Mouse (Mus musculus) ES-Bruce4 (cell line): ENCODE results near the gene Spata13. TPM values are rescaled to one million over a fixed set of nuclear protein-coding genes. Genes with fewer than 3 reads are reported as not detected.

ENCODE experiments used
- H3K27ac ChIP-seq: 2 replicates; pipeline ENCODE4 v1.5.1; 2012; ENCODE audit warnings: low read length, inconsistent platforms; ENCODE audit not compliant: insufficient read depth
- H3K27me3 ChIP-seq: 2 replicates; pipeline ENCODE4 v1.6.1; 2012; ENCODE audit warnings: mild to moderate bottlenecking, low read length, inconsistent platforms; ENCODE audit not compliant: control insufficient read depth, poor library complexity, insufficient read depth, severe bottlenecking
- H3K36me3 ChIP-seq: 2 replicates; pipeline ENCODE4 v1.6.1; 2012; ENCODE audit warnings: inconsistent platforms, mild to moderate bottlenecking, low read length, moderate library complexity; ENCODE audit not compliant: control insufficient read depth, poor library complexity, insufficient read depth, severe bottlenecking
- H3K4me1 ChIP-seq: one replicate; pipeline ENCODE4 v1.8.1; 2011; ENCODE audit warnings: low read length; ENCODE audit not compliant: control insufficient read depth, insufficient read depth
- H3K4me3 ChIP-seq: 2 replicates; pipeline ENCODE4 v1.5.1; 2011; ENCODE audit warnings: low read depth, mild to moderate bottlenecking, low read length
- H3K9ac ChIP-seq: 2 replicates; pipeline ENCODE4 v1.6.1; 2012; ENCODE audit warnings: low read depth, mild to moderate bottlenecking, inconsistent platforms; ENCODE audit not compliant: poor library complexity, severe bottlenecking
- H3K9me3 ChIP-seq: replicated peaks from 2 replicates; pipeline ENCODE4 v1.6.1; 2012; ENCODE audit warnings: mild to moderate bottlenecking, low read length, inconsistent platforms; ENCODE audit not compliant: control insufficient read depth, poor library complexity, insufficient read depth, severe bottlenecking
- CTCF ChIP-seq: IDR thresholded peaks from one replicate; pipeline ENCODE4 v1.8.1; 2011; ENCODE audit warnings: low read depth, low read length
- EP300 ChIP-seq: IDR thresholded peaks from 2 replicates; pipeline ENCODE4 v1.6.1; 2011; ENCODE audit warnings: low read depth, low read length; ENCODE audit not compliant: insufficient read depth
- POLR2A ChIP-seq: IDR thresholded peaks from one replicate; pipeline ENCODE4 v1.8.1; 2011; ENCODE audit warnings: low read length; ENCODE audit not compliant: insufficient read depth
- polyA plus RNA-seq: library from polyadenylated mRNA; stranded (reverse); fragments of >200 nt; gene quantifications from 2 replicates; pipeline ENCODE4 v1.2.4, GENCODE M21; 2011; ENCODE audit warnings: low read depth; ENCODE audit not compliant: missing spikeins, insufficient read depth, insufficient read length

Gene Spata13
- polyA plus RNA-seq, 1 experiment, result 38.5 TPM

- Histone ChIP-seq H3K4me1 (no peaks in the 10 kb centered on the region), H3K27me3 (no peaks in the 10 kb centered on the region), H3K9ac (no peak overlapping the region; the same call in 1 of the 2 replicates), H3K36me3 (no peaks in the 10 kb centered on the region), H3K9me3 (no peaks in the 10 kb centered on the region), H3K4me3 (0 out of 2 replicates have a peak overlapping the region, but pooled peaks have one; percentile 11), H3K27ac (no peak overlapping the region)
- no peak for TF ChIP-seq CTCF
- no peak for TF ChIP-seq EP300
- TF ChIP-seq POLR2A, result no peak
These were observed 148.4 kb downstream of the Spata13 start for GRCm38 (mm10) chr14:60782121-60782656.

- Histone ChIP-seq H3K4me3 (no peak overlapping the region), H3K9ac (no peak overlapping the region), H3K36me3 (no peaks in the 10 kb centered on the region), H3K27ac (no peak overlapping the region), H3K4me1 (no peaks in the 10 kb centered on the region), H3K27me3 (no peaks in the 10 kb centered on the region), H3K9me3 (no peaks in the 10 kb centered on the region)
- TF ChIP-seq CTCF (no peak), POLR2A (no peak), EP300 (no peak)
These were observed 149.4 kb downstream of the Spata13 start for GRCm38 (mm10) chr14:60783196-60783595.

DNA sequence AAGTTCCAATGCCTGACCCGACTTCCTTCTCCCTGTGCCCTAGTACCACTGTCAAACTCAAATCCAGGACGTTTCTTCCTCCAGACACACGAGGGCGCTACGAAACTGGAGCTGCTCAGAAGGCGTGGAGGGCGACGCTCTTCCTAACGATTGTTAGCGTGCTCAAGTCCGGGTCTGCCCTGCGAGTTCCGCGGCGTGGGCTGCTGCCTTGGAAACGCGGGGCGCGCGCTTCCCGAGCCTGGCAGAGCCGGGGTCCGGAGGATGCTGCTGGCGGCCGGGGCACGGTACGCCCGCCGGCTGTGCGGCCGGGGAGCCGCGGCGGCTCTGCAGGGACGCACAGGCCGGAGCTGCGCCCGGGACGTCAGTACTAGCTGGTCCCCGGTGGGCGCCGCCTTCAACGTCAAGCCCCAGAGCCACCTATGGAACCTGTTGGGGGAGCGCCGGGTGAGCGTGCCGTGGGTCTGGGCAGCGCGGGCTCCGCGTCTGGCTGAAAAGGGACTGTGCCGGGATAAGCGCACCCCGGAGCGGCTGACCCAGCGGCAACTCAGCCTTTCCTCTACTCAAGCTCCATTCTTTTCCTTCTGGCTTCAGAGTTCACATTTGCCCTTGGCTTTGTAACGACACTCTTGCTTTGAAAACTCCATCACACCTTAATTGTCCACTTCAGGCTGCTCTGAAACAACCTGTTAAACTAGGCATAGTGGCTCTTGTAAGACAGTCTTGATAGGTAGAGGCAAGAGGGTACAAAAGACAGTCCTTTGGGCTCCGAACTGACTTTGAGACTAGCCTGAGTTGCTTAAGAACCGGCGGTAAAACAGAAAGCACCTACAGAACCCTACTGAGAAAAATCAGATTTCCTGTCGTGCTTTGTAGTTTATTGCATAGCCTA lies 150.9 kb downstream of the Spata13 start, which contains the start of gene Mipep:
Mipep (plus strand) TSS at position 147 of the 889 bp plus-strand sequence.
- H3K9ac ChIP-seq, result peak within 1 kb of the TSS; percentile 71
- peak within 1 kb of the TSS; percentile 77 for H3K4me3 ChIP-seq
- no peaks in the 10 kb centered on the region for H3K27me3 ChIP-seq
- H3K9me3 ChIP-seq, result no peaks in the 10 kb centered on the region
- H3K36me3 ChIP-seq, result no peaks in the 10 kb centered on the region
- H3K27ac ChIP-seq, result no peak within 1 kb of the TSS
- peak; percentile 88 for TF ChIP-seq CTCF
- no peak for TF ChIP-seq EP300
- TF ChIP-seq POLR2A, result no peak
- H3K4me1 ChIP-seq, result no peaks in the 10 kb centered on the region

DNA sequence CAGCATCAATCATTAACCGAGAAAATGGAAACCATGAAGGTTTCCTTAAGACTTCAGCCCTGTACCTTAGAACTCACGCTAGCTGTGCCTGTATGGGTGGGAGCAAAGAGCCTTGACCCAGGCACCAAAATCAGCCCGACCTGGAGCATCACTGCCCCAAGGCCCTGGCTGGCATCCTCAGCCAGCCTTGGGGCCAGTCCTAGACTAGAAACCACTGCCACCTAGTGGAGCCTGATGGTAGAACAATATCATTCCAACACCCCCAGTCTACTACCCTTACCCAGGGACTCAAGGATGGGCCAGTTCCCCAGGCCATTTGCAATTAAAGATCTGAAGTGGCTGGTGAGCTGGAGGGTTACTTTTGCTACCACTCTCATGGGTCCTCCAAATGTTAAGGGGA lies 156.3 kb downstream of the Spata13 start:
- Histone ChIP-seq H3K27ac (no peak overlapping the region), H3K9me3 (no peaks in the 10 kb centered on the region), H3K36me3 (peaks cover 4% of the 10 kb centered on the region; the same call in 1 of the 2 replicates), H3K4me1 (no peaks in the 10 kb centered on the region), H3K27me3 (no peaks in the 10 kb centered on the region), H3K9ac (no peak overlapping the region), H3K4me3 (no peak overlapping the region)
- TF ChIP-seq EP300, result no peak
- TF ChIP-seq POLR2A, result no peak
- TF ChIP-seq CTCF, result peak; percentile 67

- Histone ChIP-seq H3K9ac (no peak overlapping the region), H3K27me3 (no peaks in the 10 kb centered on the region), H3K9me3 (no peaks in the 10 kb centered on the region), H3K27ac (no peak overlapping the region), H3K4me3 (no peak overlapping the region), H3K4me1 (no peaks in the 10 kb centered on the region), H3K36me3 (no peaks in the 10 kb centered on the region; the same call in 1 of the 2 replicates)
- TF ChIP-seq CTCF (no peak), EP300 (no peak), POLR2A (no peak)
These were observed 163.0 kb downstream of the Spata13 start for GRCm38 (mm10) chr14:60796600-60797322.
